Mouse (Mus musculus): ENCODE data around the gene Map3k12. TPM values are rescaled to one million over a fixed set of nuclear protein-coding genes. Genes with fewer than 3 reads are reported as not detected.

The Map3k12 gene
- polyA plus RNA-seq, 1 experiment from 2014 or later = 28.4 TPM

DNA sequence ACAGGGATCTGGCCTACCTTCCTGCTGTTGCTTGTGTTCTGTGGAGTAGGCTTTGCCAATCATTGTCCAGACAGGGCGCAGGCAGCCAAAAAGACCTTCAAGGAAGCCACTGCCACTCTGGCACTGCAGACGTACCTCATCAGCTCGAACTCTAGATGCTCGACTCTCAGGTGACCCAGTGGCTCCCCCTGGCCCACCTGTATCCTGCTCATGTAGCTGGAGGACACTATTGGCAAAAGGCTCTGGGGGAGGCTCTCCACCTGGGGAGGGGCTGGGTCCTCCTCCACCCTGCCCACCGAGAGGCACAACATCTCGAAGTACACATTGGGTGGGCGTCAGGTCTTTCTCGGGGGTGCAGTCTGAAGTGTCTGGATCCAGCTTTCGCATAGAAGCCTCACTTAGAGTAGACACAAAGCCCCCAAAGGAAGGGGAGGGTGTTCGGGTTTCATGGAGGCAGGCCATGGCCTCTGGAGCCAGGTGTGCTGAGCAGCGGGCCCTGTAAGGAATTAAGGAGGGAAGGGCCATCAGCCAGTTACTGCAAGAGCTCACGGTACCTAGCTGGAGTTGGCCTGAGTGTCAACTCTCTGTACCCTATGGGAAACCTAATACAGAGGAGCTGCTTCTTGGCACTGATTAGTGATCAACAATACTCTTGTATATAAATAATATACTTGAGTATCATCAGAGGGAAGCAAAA lies 11.6 kb downstream of the Map3k12 start:
- H3K9ac ChIP-seq (ENCODE audit: low read length) = no peak overlapping the region
- H3K4me1 ChIP-seq (replicated peaks; ENCODE audit: control insufficient read depth, insufficient read depth, low read length) = no peaks in the 10 kb centered on the region; the same call in 1 of the 2 replicates
- H3K27me3 ChIP-seq (ENCODE audit: control insufficient read depth, insufficient read depth, low read length) = no peaks in the 10 kb centered on the region
- H3K36me3 ChIP-seq (ENCODE audit: control insufficient read depth, insufficient read depth, low read length) = peaks cover 11% of the 10 kb centered on the region
- no peak overlapping the region for H3K4me2 ChIP-seq (ENCODE audit: low read depth, low read length, severe bottlenecking)
- H3K4me3 ChIP-seq (ENCODE audit: low read depth, low read length) = no peak overlapping the region
- WGBS = 72% methylated on average over 12 of the region's 12 CpGs
- H3K27ac ChIP-seq (ENCODE audit: low read depth, low read length) = no peak overlapping the region
- ATAC-seq (replicated peaks; ENCODE audit: low FRiP score) (no peak), DNase-seq (ENCODE audit: low spot score) (no peak)
- H3K9me3 ChIP-seq (ENCODE audit: control insufficient read depth, low read length) = no peaks in the 10 kb centered on the region

DNA sequence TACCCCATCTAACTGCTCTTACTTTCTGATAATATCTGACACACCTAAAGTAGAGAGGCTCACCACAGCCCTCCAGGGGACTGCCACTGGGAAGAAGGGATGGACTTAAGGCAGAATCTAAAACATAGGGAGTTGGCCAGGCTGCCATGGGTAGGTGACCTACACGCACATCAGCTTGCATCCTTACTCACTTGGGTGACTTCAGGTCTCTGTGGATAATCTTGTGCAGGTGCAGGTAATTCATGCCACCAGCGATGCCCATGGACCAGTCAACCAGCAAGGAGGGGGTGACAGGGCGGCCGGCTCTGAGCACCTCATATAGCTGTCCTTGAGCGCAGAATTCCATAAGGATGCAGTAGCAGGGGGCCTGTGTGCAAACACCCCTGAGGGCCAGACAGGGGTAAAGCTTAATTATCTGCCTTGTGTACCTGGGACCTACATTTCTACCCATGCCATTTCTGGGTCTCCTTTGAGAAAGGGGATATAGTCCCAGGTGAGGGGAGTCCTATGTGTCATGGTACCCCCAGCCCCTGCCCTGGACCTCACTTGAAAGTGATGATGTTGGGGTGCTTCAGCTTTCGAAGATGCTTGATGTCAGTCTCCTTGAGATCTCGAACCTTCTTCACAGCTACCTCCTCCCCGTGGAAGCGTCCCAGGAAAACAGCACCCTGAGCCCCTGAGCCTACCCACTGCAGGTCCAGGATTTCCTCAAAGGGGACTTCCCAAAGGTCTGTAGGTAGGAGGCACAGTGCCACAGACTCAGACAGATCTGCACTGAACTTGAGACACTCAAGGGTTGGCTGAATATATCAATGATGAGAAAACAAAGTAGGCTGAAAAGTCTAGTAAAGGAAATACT lies 12.7 kb downstream of the Map3k12 start:
- Histone ChIP-seq H3K9me3 (ENCODE audit: control insufficient read depth, low read length) (no peaks in the 10 kb centered on the region), H3K4me3 (ENCODE audit: low read depth, low read length) (no peak overlapping the region), H3K4me1 (replicated peaks; ENCODE audit: control insufficient read depth, insufficient read depth, low read length) (no peaks in the 10 kb centered on the region), H3K27me3 (ENCODE audit: control insufficient read depth, insufficient read depth, low read length) (no peaks in the 10 kb centered on the region), H3K9ac (ENCODE audit: low read length) (no peak overlapping the region), H3K27ac (ENCODE audit: low read depth, low read length) (no peak overlapping the region), H3K36me3 (ENCODE audit: control insufficient read depth, insufficient read depth, low read length) (peaks cover 14% of the 10 kb centered on the region), H3K4me2 (ENCODE audit: low read depth, low read length, severe bottlenecking) (no peak overlapping the region)
- 88% methylated on average over 9 of the region's 9 CpGs for WGBS
- ATAC-seq (replicated peaks; ENCODE audit: low FRiP score) = no peak
- no peak for DNase-seq (ENCODE audit: low spot score)

- Histone ChIP-seq H3K4me2 (ENCODE audit: low read depth, low read length, severe bottlenecking) (no peak within 1 kb of the TSS), H3K27ac (ENCODE audit: low read depth, low read length) (no peak within 1 kb of the TSS), H3K4me1 (replicated peaks; ENCODE audit: control insufficient read depth, insufficient read depth, low read length) (no peaks in the 10 kb centered on the region), H3K27me3 (ENCODE audit: control insufficient read depth, insufficient read depth, low read length) (no peaks in the 10 kb centered on the region), H3K9ac (ENCODE audit: low read length) (no peak within 1 kb of the TSS), H3K9me3 (ENCODE audit: control insufficient read depth, low read length) (no peaks in the 10 kb centered on the region), H3K4me3 (ENCODE audit: low read depth, low read length) (no peak within 1 kb of the TSS), H3K36me3 (ENCODE audit: control insufficient read depth, insufficient read depth, low read length) (peaks cover 17% of the 10 kb centered on the region)
- WGBS = 85% methylated on average over 1 of the region's 1 CpGs
- ATAC-seq (replicated peaks; ENCODE audit: low FRiP score) (no peak), DNase-seq (ENCODE audit: low spot score) (no peak)
Observed at GRCm38 (mm10) chr15:102503447-102503846, 13.4 kb downstream of the Map3k12 start, which contains the start of gene Gm10337. TSS of gene Gm10337 (plus strand) at chr15:102503722.

- WGBS = 82% methylated on average over 9 of the region's 9 CpGs
- DNase-seq (ENCODE audit: low spot score) (no peak), ATAC-seq (replicated peaks; ENCODE audit: low FRiP score) (no peak)
- H3K4me1 ChIP-seq (replicated peaks; ENCODE audit: control insufficient read depth, insufficient read depth, low read length) = no peaks in the 10 kb centered on the region
- no peak overlapping the region for H3K4me3 ChIP-seq (ENCODE audit: low read depth, low read length)
- peaks cover 20% of the 10 kb centered on the region for H3K36me3 ChIP-seq (ENCODE audit: control insufficient read depth, insufficient read depth, low read length)
- H3K9me3 ChIP-seq (ENCODE audit: control insufficient read depth, low read length) = no peaks in the 10 kb centered on the region
- H3K27ac ChIP-seq (ENCODE audit: low read depth, low read length) = no peak overlapping the region
- H3K27me3 ChIP-seq (ENCODE audit: control insufficient read depth, insufficient read depth, low read length) = no peaks in the 10 kb centered on the region
- H3K4me2 ChIP-seq (ENCODE audit: low read depth, low read length, severe bottlenecking) = no peak overlapping the region
- no peak overlapping the region for H3K9ac ChIP-seq (ENCODE audit: low read length)
Observed at GRCm38 (mm10) chr15:102502254-102502840, 14.5 kb downstream of the Map3k12 start.

- no peak overlapping the region for H3K4me3 ChIP-seq (ENCODE audit: low read depth, low read length)
- H3K4me2 ChIP-seq (ENCODE audit: low read depth, low read length, severe bottlenecking) = no peak overlapping the region
- peaks cover 22% of the 10 kb centered on the region for H3K36me3 ChIP-seq (ENCODE audit: control insufficient read depth, insufficient read depth, low read length)
- no peaks in the 10 kb centered on the region for H3K9me3 ChIP-seq (ENCODE audit: control insufficient read depth, low read length)
- no peaks in the 10 kb centered on the region for H3K4me1 ChIP-seq (replicated peaks; ENCODE audit: control insufficient read depth, insufficient read depth, low read length)
- no peak overlapping the region for H3K27ac ChIP-seq (ENCODE audit: low read depth, low read length)
- no peak overlapping the region for H3K9ac ChIP-seq (ENCODE audit: low read length)
- WGBS = 88% methylated on average over 19 of the region's 19 CpGs
- DNase-seq (ENCODE audit: low spot score) (no peak), ATAC-seq (replicated peaks; ENCODE audit: low FRiP score) (no peak)
- no peaks in the 10 kb centered on the region for H3K27me3 ChIP-seq (ENCODE audit: control insufficient read depth, insufficient read depth, low read length)
Observed at GRCm38 (mm10) chr15:102501084-102501814, 15.6 kb downstream of the Map3k12 start.

GRCm38 (mm10) chr15:102500479-102500878 lies 16.4 kb downstream of the Map3k12 start:
- H3K4me3 ChIP-seq (ENCODE audit: low read depth, low read length) = no peak overlapping the region
- no peak overlapping the region for H3K4me2 ChIP-seq (ENCODE audit: low read depth, low read length, severe bottlenecking)
- H3K9me3 ChIP-seq (ENCODE audit: control insufficient read depth, low read length) = no peaks in the 10 kb centered on the region
- 91% methylated on average over 5 of the region's 5 CpGs for WGBS
- no peak overlapping the region for H3K9ac ChIP-seq (ENCODE audit: low read length)
- DNase-seq (ENCODE audit: low spot score) = no peak
- ATAC-seq (replicated peaks; ENCODE audit: low FRiP score) = no peak
- no peaks in the 10 kb centered on the region for H3K27me3 ChIP-seq (ENCODE audit: control insufficient read depth, insufficient read depth, low read length)
- H3K36me3 ChIP-seq (ENCODE audit: control insufficient read depth, insufficient read depth, low read length) = peaks cover 22% of the 10 kb centered on the region
- H3K27ac ChIP-seq (ENCODE audit: low read depth, low read length) = no peak overlapping the region
- H3K4me1 ChIP-seq (replicated peaks; ENCODE audit: control insufficient read depth, insufficient read depth, low read length) = no peaks in the 10 kb centered on the region

GRCm38 (mm10) chr15:102499851-102500250 lies 17.0 kb downstream of the Map3k12 start:
- ATAC-seq (replicated peaks; ENCODE audit: low FRiP score) (no peak), DNase-seq (ENCODE audit: low spot score) (no peak)
- H3K9ac ChIP-seq (ENCODE audit: low read length) = no peak overlapping the region
- WGBS = 89% methylated on average over 6 of the region's 6 CpGs
- H3K27ac ChIP-seq (ENCODE audit: low read depth, low read length) = no peak overlapping the region
- H3K4me3 ChIP-seq (ENCODE audit: low read depth, low read length) = no peak overlapping the region
- no peaks in the 10 kb centered on the region for H3K27me3 ChIP-seq (ENCODE audit: control insufficient read depth, insufficient read depth, low read length)
- H3K9me3 ChIP-seq (ENCODE audit: control insufficient read depth, low read length) = no peaks in the 10 kb centered on the region
- H3K36me3 ChIP-seq (ENCODE audit: control insufficient read depth, insufficient read depth, low read length) = peaks cover 22% of the 10 kb centered on the region
- H3K4me1 ChIP-seq (replicated peaks; ENCODE audit: control insufficient read depth, insufficient read depth, low read length) = no peaks in the 10 kb centered on the region
- no peak overlapping the region for H3K4me2 ChIP-seq (ENCODE audit: low read depth, low read length, severe bottlenecking)

GRCm38 (mm10) chr15:102499370-102499769 lies 17.5 kb downstream of the Map3k12 start:
- Histone ChIP-seq H3K4me2 (ENCODE audit: low read depth, low read length, severe bottlenecking) (no peak overlapping the region), H3K36me3 (ENCODE audit: control insufficient read depth, insufficient read depth, low read length) (peaks cover 22% of the 10 kb centered on the region), H3K27ac (ENCODE audit: low read depth, low read length) (no peak overlapping the region), H3K4me3 (ENCODE audit: low read depth, low read length) (no peak overlapping the region), H3K27me3 (ENCODE audit: control insufficient read depth, insufficient read depth, low read length) (no peaks in the 10 kb centered on the region), H3K4me1 (replicated peaks; ENCODE audit: control insufficient read depth, insufficient read depth, low read length) (no peaks in the 10 kb centered on the region), H3K9ac (ENCODE audit: low read length) (no peak overlapping the region), H3K9me3 (ENCODE audit: control insufficient read depth, low read length) (no peaks in the 10 kb centered on the region)
- ATAC-seq (replicated peaks; ENCODE audit: low FRiP score) (no peak), DNase-seq (ENCODE audit: low spot score) (no peak)
- WGBS = 78% methylated on average over 3 of the region's 3 CpGs

Data from forebrain, embryonic 11.5 days (tissue).